Mouse (Mus musculus): ENCODE data around the gene Fbln1. TPM values are rescaled to one million over a fixed set of nuclear protein-coding genes. Genes with fewer than 3 reads are reported as not detected.
A peak's percentile ranks its signal among the peaks of the same experiment; 100 is the strongest.
"Not testable (repeated sequence)": the region's sequence is repeated elsewhere in the genome, so short reads cannot be mapped to it uniquely, and the experiment has no call there.

Fbln1 gene
- total RNA-seq, 2 experiments from 2014 or later = 10.3 to 10.8 TPM

DNA sequence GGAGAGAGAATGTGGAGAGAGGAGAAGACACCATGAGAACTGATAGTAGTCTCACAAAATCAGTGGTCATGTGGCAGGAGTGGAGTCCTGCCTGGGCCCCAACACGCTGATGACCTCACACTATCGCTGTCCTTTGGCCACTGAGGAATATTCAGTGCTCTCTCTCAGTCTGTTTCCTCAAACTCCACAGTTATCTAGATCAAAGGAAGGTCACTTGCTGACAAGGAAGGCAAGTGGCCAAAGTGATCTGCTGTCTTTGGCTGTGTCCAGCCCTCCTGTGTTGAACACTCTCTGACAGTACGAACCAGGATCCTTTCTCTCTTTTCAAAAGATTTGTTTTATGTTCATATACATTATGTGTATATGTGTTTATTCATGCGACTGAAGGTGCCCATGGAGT, 117.5 kb downstream of the Fbln1 start:
- DNase-seq (ENCODE audit: low spot score in 2 of 2) = no peak
- intact Hi-C loops (cut with DNase I) = no loop called here

DNA sequence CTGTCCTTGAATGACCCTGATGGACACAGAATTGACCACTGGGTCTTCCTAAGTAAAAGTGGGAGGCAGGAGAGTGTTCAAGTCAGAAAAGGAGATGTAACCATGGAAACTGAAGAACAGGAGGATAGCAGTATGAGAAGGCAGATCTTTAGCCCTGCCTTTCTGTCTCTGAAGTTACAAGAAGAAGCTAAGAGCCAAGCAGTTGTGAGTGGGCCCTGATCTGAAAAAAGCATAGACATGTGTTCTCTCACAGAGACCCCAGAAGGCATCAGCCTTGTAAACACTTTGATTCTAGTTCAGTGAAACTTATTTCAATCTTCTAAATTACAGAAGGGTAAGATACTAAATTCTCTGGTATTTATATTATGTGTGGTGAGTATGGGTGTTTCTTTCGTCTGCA, 118.7 kb downstream of the Fbln1 start:
- intact Hi-C loops (cut with DNase I) = no loop called here
- DNase-seq (ENCODE audit: low spot score in 2 of 2) = peak in 1 of 2 experiments; percentile 55

DNA sequence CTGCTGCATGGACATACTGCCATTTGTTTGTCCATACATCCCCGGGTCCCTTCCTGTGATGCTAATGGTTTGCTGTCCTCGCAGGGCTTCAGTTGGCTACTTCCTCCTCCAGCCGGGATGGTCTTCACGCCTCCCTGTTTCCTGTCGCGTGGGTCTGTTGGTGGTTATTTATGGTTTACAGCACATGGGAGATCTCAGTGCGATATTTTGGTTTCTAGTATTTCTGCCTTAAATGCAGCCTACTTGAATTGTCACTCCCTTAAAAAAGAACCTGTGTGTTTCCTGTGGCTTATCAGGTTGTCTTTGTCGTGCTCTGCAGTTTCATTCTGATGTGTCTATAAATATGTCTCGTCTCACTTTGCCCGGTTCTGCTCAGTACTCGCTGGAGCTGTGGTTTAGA, 122.1 kb downstream of the Fbln1 start:
- peak; percentile 62 to 91 for DNase-seq (ENCODE audit: low spot score in 2 of 2)
- intact Hi-C loops (cut with DNase I) = loop anchor here (1.0 to 5.0 kb wide), 3 partner anchors 39 to 164 kb away; no protein-coding TSS in a partner anchor

DNA sequence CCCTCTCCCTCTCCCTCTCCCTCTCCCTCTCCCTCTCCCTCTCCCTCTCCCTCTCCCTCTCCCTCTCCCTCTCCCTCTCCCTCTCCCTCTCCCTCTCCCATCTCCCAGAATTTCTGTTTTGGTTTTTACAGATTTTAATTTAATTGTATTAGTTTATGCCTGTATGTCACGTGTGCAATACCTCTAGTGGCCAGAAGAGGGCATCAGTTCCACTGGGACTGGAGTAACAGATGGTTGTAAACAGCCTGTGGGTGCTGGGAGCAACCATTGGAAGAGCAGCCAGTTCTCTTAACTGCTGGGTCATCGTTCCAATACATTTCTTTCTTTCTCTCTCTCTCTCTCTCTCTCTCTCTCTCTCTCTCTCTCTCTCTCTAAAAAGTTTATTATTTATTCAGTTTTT, 122.7 kb downstream of the Fbln1 start:
- intact Hi-C loops (cut with DNase I) = loop anchor here (5.0 kb wide), 2 partner anchors 39 to 164 kb away; no protein-coding TSS in a partner anchor
- not testable (repeated sequence) for DNase-seq (ENCODE audit: low spot score in 2 of 2)

DNA sequence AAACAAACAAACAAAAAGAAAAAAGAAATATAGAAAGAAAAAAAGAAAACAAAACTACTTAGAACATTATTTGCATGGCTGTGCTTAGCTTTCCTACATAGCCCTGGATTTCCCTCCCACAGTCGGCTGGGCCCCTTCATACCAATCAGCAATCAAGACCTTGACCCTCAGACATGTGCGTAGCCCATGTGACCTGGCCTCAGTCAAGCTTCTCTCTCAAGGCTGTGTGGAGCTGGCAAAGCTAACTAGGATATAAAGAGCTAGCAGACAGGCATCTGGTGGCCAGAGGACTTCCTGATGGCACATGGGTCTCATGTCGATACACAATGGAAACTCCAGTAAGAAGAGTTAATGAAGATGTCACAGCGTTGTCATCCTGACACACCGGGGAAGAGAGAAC, 123.3 kb downstream of the Fbln1 start:
- no peak for DNase-seq (ENCODE audit: low spot score in 2 of 2)

DNA sequence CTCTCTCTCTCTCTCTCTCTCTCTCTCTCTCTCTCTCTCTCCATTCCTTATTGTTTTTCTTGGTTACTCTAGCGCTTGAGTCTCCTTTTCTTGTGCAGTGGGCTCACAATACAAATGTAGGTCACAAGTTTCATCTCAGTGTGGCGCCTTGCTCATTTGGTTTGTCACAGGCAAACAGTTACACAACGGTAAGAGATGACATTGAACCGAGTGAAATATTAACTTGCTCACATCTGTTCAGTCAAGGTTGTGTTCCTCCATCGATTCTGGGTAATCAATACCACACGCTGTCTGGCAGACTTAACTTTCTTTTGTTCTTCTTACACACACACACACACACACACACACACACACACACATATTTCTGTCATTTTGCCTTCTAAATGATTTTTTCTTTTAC, 124.3 kb downstream of the Fbln1 start:
- DNase-seq (ENCODE audit: low spot score in 2 of 2) = no peak
- intact Hi-C loops (cut with DNase I) = no loop called here

More for the DNA sequence above, 123.3 kb downstream of the Fbln1 start:
- intact Hi-C loops (cut with DNase I) = loop anchor here (5.0 kb wide), 2 partner anchors 38 to 163 kb away; no protein-coding TSS in a partner anchor

DNA sequence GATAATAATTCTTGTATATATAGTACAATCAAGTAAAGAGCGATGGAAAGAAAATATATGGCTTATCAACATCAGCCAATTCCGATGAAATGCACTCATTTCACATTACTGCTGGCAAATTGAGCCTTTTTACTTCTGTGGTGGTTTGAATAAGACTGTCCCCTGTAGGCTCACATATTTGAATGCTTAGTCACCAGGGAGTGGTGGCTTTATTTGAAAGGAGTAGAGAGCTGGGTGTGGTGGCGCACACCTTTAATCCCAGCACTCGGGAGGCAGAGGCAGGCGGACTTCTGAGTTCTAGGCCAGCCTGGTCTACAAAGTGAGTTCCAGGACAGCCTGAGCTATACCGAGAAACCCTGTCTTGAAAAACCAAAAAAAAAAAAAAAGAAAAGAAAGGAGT, 127.8 kb downstream of the Fbln1 start:
- intact Hi-C loops (cut with DNase I); DNase-seq (ENCODE audit: low spot score in 2 of 2): not testable (repeated sequence)

DNA sequence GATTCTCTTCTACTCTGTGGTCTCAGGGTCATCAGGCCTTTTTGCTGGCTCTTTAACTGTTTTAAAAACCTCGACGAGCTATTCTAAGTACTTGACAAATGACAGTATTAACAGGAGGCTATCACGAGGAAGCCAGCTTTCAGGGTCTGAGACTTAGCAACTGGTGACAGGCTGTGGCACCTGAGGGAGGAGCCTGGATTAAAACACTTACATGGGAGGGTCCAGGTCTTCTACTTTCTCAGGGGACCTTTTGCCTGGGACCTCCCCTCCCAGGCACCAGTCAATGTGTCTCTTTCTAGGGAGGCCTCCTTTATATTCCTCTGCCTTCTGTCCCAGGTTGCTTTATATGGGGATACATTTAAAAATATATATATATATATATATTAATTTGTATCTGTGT, 128.5 kb downstream of the Fbln1 start:
- intact Hi-C loops (cut with DNase I) = no loop called here
- no peak for DNase-seq (ENCODE audit: low spot score in 2 of 2)

DNA sequence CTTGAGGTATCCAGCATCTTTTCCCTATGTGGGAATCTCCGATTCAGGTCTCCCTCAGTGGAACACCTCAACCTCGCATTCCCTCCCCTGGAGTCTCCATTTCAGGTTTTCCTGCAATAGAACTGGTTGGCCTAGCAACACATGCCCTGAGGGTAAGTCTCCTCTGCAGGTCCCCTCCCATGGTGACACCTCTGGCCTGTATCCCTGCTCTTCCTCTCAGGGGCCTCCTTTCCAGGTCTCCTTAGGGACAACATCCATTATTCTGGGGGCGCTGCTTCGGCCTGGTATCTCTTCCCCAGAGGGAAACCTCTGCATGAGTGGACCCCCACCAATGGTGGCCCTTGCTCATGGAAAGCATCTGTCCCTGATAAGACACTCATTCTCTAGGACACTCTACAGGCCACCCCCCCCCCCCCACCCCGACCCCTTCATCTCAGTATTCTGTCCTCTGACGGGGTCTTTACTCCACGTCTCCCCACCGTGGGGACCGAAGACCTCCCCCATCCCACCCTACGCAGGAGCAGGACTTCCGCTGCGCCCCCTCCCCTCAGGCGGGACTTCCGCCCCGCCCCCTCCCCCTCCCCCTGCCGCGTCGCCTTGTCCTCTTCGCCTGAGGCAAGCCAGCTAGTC, 130.0 kb downstream of the Fbln1 start, which contains the start of gene Atxn10:
Gene Atxn10 (plus strand): TSS at position 575 of the 630 bp plus-strand sequence.
- no peak for DNase-seq (ENCODE audit: low spot score in 2 of 2)
- intact Hi-C loops (cut with DNase I) = loop anchor here (5.0 kb wide), 1 partner anchor 42 kb away; no protein-coding TSS in a partner anchor

Other genes starting within 250 kb of the Fbln1 start
- gene 5031439G07Rik, start 217.4 kb upstream of the Fbln1 start, total RNA-seq (2021) = 10 to 100 TPM; 77.7 to 82.7 TPM
- not detected for gene Upk3a, start 188.8 kb upstream of the Fbln1 start, total RNA-seq (2021)
- 10 to 100 TPM; 22.7 to 23.5 TPM for gene Fam118a, start 177.0 kb upstream of the Fbln1 start, total RNA-seq (2021)
- not detected for gene Smc1b, start 74.0 kb upstream of the Fbln1 start, total RNA-seq (2021)
- not detected for gene Ribc2, start 73.9 kb upstream of the Fbln1 start, total RNA-seq (2021)
- 100 to 1,000 TPM; 267 to 268 TPM for gene Atxn10, start 130.3 kb downstream of the Fbln1 start, total RNA-seq (2021)

Data from left cerebral cortex, postnatal 25 days (tissue).